Mouse (Mus musculus): ENCODE data around the gene Gch1. TPM values are rescaled to one million over a fixed set of nuclear protein-coding genes. Genes with fewer than 3 reads are reported as not detected.
A peak's percentile ranks its signal among the peaks of the same experiment; 100 is the strongest.
"Not testable (repeated sequence)": the region's sequence is repeated elsewhere in the genome, so short reads cannot be mapped to it uniquely, and the experiment has no call there.

The Gch1 gene
- polyA plus RNA-seq, 1 experiment from 2014 or later, result 3.2 TPM

GRCm38 (mm10) chr14:47110391-47110790, 78.8 kb downstream of the Gch1 start:
- H3K9me3 ChIP-seq (replicated peaks); H3K27ac ChIP-seq; H3K27me3 ChIP-seq; H3K9ac ChIP-seq; H3K4me2 ChIP-seq; H3K36me3 ChIP-seq; DNase-seq; H3K4me1 ChIP-seq (replicated peaks); H3K4me3 ChIP-seq (replicated peaks); ATAC-seq (ENCODE audit: low read depth): not testable (repeated sequence)
- WGBS (ENCODE audit: insufficient replicate concordance), result 66% methylated on average over 7 of the region's 7 CpGs

DNA sequence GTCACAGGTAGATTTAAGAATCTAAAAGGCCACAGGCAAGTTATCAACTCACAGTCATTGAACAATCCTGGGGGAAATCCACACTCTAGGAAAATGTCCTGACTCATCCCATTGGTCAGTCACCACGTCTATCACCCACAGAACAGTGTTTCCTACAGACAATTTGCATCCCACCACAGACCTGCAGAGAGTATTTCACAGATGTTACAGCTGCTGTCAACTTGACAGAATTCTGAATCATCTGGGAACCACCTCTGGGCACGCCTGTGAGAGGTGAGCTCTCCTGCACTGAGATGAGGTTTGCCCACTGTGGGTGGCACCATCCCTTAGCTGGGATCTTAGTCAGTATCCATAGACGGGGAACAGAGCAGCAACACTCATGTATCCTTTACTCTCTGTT, 81.8 kb downstream of the Gch1 start:
- no peak overlapping the region for H3K4me3 ChIP-seq (replicated peaks)
- H3K27me3 ChIP-seq, result no peaks in the 10 kb centered on the region
- no peaks in the 10 kb centered on the region for H3K9me3 ChIP-seq (replicated peaks)
- no peak overlapping the region for H3K4me2 ChIP-seq
- WGBS (ENCODE audit: insufficient replicate concordance), result 35% methylated on average over 3 of the region's 3 CpGs
- H3K27ac ChIP-seq, result no peak overlapping the region
- no peaks in the 10 kb centered on the region for H3K4me1 ChIP-seq (replicated peaks)
- no peak for ATAC-seq (ENCODE audit: low read depth)
- DNase-seq, result no peak
- no peaks in the 10 kb centered on the region for H3K36me3 ChIP-seq
- H3K9ac ChIP-seq, result no peak overlapping the region

- no peak overlapping the region for H3K4me2 ChIP-seq
- no peak overlapping the region for H3K4me3 ChIP-seq (replicated peaks)
- H3K9ac ChIP-seq, result no peak overlapping the region
- H3K9me3 ChIP-seq (replicated peaks), result no peaks in the 10 kb centered on the region
- ATAC-seq (ENCODE audit: low read depth), result no peak
- H3K4me1 ChIP-seq (replicated peaks), result no peaks in the 10 kb centered on the region
- H3K27me3 ChIP-seq, result no peaks in the 10 kb centered on the region
- WGBS (ENCODE audit: insufficient replicate concordance), result 60% methylated on average over 3 of the region's 3 CpGs
- no peak for DNase-seq
- no peak overlapping the region for H3K27ac ChIP-seq
- H3K36me3 ChIP-seq, result no peaks in the 10 kb centered on the region
These were observed 83.5 kb downstream of the Gch1 start for GRCm38 (mm10) chr14:47105755-47106154.

DNA sequence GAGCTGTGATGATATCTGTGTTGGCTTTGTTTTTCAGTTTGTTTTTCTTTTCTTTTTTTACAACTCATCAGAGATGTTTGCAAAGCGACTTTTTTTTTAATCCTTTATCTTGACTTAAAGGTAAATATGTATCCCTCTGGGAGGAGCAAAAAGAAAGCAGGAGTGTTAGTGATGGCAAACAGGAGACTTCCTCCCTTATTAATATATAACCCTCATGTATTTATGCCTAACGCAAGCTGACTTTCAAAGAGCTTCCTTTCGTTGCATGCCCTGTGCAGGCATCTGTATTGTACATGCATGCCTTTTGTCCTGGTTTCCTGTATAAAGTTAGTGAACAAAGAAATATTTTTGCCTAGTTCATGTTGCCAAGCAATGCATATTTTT, 84.0 kb downstream of the Gch1 start:
- Histone ChIP-seq H3K9me3 (replicated peaks) (no peaks in the 10 kb centered on the region), H3K27me3 (no peaks in the 10 kb centered on the region), H3K4me2 (peak overlapping the region; percentile 35; the same call in 1 of the 2 replicates), H3K4me3 (replicated peaks) (no peak overlapping the region), H3K4me1 (replicated peaks) (no peaks in the 10 kb centered on the region), H3K36me3 (no peaks in the 10 kb centered on the region), H3K9ac (no peak overlapping the region), H3K27ac (no peak overlapping the region)
- ATAC-seq (ENCODE audit: low read depth) (no peak), DNase-seq (no peak)
- 59% methylated on average over 3 of the region's 3 CpGs for WGBS (ENCODE audit: insufficient replicate concordance)

DNA sequence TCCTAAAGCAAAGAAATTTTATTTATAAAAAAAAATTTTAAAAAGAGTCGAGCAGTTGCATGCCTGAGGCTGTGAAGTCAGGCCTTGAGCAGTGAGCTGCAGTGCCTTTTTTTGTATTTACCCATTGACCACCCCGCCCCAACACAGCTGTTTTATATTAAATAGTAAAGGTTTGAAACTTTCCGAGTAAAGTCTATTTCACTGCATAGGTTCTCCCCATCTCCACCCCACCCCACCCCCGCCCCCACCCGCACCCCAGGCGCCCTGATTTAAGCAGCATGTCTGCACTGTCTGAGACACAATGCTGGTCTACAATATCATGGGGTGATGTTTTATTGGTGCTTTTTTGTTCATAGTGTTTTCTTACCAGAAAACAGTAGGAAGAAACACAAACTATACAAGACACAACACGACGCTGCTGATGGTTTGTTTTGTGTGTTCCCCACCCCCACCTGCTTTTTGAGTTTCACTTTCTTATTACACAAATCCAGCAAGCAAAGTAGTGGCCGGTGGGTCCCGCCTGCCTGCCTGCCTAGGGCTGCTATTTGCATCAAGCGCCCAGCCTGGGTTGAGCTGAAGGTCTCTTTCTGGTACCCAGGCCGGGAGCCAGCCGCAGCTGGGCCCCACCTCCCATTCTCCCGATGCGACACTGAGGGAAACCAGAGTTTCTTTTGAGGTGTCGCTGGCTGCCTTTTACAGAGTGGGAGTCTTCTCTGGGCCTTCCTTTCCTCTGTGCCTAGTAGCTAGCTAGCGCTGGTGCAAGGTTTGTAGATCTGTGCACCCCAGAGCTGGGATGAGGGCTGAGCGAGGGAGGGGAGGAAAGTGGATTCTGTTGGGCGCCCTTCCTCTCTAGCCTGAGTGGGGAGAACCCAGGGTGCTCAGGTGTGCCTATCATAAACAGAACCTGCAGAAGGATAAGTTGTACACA, 84.7 kb downstream of the Gch1 start:
- DNase-seq (no peak), ATAC-seq (ENCODE audit: low read depth) (no peak)
- Histone ChIP-seq H3K9ac (no peak overlapping the region), H3K36me3 (no peaks in the 10 kb centered on the region), H3K4me2 (peak overlapping the region; percentile 35), H3K4me3 (replicated peaks) (peak overlapping the region; percentile 19; the same call in 1 of the 2 replicates), H3K4me1 (replicated peaks) (no peaks in the 10 kb centered on the region), H3K9me3 (replicated peaks) (no peaks in the 10 kb centered on the region), H3K27ac (no peak overlapping the region), H3K27me3 (no peaks in the 10 kb centered on the region)
- 53% methylated on average over 19 of the region's 19 CpGs for WGBS (ENCODE audit: insufficient replicate concordance)

Other genes with a start within 250 kb of the Gch1 start
- 38.9 and 45.9 TPM in 2 replicates for gene Wdhd1, start 87.4 kb upstream of the Gch1 start, polyA plus RNA-seq (2015; fragmentation: Nextera tagmentation; extraction: Ambion mirVana)
- gene Socs4, start 87.5 kb upstream of the Gch1 start, polyA plus RNA-seq (2015; fragmentation: Nextera tagmentation; extraction: Ambion mirVana), result 2.3 and 2.7 TPM in 2 replicates
- gene Mapk1ip1l, start 108.9 kb upstream of the Gch1 start, polyA plus RNA-seq (2015; fragmentation: Nextera tagmentation; extraction: Ambion mirVana), result 28.7 and 36.8 TPM in 2 replicates
- 17.6 and 20.3 TPM in 2 replicates for gene Lgals3, start 178.3 kb upstream of the Gch1 start, polyA plus RNA-seq (2015; fragmentation: Nextera tagmentation; extraction: Ambion mirVana)
- gene Dlgap5, start 229.0 kb upstream of the Gch1 start, polyA plus RNA-seq (2015; fragmentation: Nextera tagmentation; extraction: Ambion mirVana), result 58.4 and 66.0 TPM in 2 replicates

Measured in liver, embryonic 13.5 days (tissue).